Mouse (Mus musculus): ENCODE results near the gene Rarg. TPM values are rescaled to one million over a fixed set of nuclear protein-coding genes. Genes with fewer than 3 reads are reported as not detected.

Gene Rarg
- polyA plus RNA-seq, 1 experiment, result 21.2 TPM

DNA sequence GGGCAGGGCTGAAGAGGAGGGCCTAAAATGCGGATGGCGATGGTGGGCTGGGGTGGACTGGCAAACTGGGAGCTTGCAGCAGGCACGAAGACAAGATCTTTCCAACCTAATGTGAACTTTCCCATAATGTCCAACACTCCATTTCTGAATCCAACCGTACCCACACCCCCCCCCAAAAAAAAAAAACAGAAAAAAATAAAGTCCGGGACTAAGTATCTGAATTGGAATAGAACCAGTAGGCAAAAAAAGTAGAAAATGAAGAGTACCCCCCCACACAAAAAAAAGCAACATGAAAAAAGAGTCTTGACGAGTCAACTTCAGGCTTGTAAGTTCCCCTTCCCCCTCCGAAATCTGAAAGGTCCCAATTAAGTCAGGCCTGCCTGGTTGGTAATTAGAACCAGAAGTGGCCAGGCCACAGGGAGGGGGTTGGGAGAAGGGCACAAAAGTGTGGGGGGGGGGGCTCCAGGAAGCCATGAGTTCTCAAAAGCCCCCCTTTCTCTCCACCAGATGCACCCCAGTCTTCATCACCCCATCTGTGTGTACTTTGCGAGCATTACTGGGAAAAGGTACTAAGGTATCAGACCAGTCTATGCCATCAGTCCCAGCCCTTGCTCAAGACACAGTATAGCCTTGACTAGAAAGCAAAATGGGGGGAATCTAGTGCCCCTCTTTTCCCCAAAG lies 9.0 kb downstream of the Rarg start:
- H3K4me1 ChIP-seq (ENCODE audit: control insufficient read depth, insufficient read depth, low read length), result peaks cover 15% of the 10 kb centered on the region
- no peak for DNase-seq
- no peaks in the 10 kb centered on the region for H3K36me3 ChIP-seq (ENCODE audit: control insufficient read depth, insufficient read depth, low read length)
- TF ChIP-seq CTCF (conservative IDR thresholded peaks at IDR 0.05; ENCODE audit: insufficient read depth, insufficient read length, low read depth, low read length), result no peak
- no peak for TF ChIP-seq POLR2A (IDR thresholded peaks at IDR 0.05; ENCODE audit: low read depth, low read length)
- peak overlapping the region; percentile 57 for H3K4me3 ChIP-seq (ENCODE audit: insufficient read depth, low read depth, low read length)
- WGBS, result 15% methylated on average over 8 of the region's 8 CpGs
- H3K27me3 ChIP-seq (replicated peaks; ENCODE audit: control insufficient read depth, insufficient read depth, low read length), result no peaks in the 10 kb centered on the region
- H3K27ac ChIP-seq (ENCODE audit: insufficient read depth, low read depth, low read length), result peak overlapping the region; percentile 81

GRCm38 (mm10) chr15:102247252-102248130 lies 9.8 kb downstream of the Rarg start:
- Histone ChIP-seq H3K27me3 (replicated peaks; ENCODE audit: control insufficient read depth, insufficient read depth, low read length) (no peaks in the 10 kb centered on the region), H3K27ac (ENCODE audit: insufficient read depth, low read depth, low read length) (peak overlapping the region; percentile 99), H3K36me3 (ENCODE audit: control insufficient read depth, insufficient read depth, low read length) (no peaks in the 10 kb centered on the region), H3K4me3 (ENCODE audit: insufficient read depth, low read depth, low read length) (peak overlapping the region; percentile 63), H3K4me1 (ENCODE audit: control insufficient read depth, insufficient read depth, low read length) (peaks cover 15% of the 10 kb centered on the region)
- TF ChIP-seq CTCF (conservative IDR thresholded peaks at IDR 0.05; ENCODE audit: insufficient read depth, insufficient read length, low read depth, low read length) (no peak), POLR2A (IDR thresholded peaks at IDR 0.05; ENCODE audit: low read depth, low read length) (peak; percentile 30)
- 1% methylated on average over 65 of the region's 65 CpGs for WGBS
- DNase-seq, result peak; percentile 86

GRCm38 (mm10) chr15:102246866-102247251 lies 10.5 kb downstream of the Rarg start:
- WGBS, result under 1% methylated on average over 35 of the region's 35 CpGs
- peak; percentile 99 for DNase-seq
- Histone ChIP-seq H3K27ac (ENCODE audit: insufficient read depth, low read depth, low read length) (peak overlapping the region; percentile 97), H3K27me3 (replicated peaks; ENCODE audit: control insufficient read depth, insufficient read depth, low read length) (no peaks in the 10 kb centered on the region), H3K4me3 (ENCODE audit: insufficient read depth, low read depth, low read length) (peak overlapping the region; percentile 70), H3K4me1 (ENCODE audit: control insufficient read depth, insufficient read depth, low read length) (peaks cover 15% of the 10 kb centered on the region), H3K36me3 (ENCODE audit: control insufficient read depth, insufficient read depth, low read length) (no peaks in the 10 kb centered on the region)
- TF ChIP-seq POLR2A (IDR thresholded peaks at IDR 0.05; ENCODE audit: low read depth, low read length) (peak; percentile 83), CTCF (conservative IDR thresholded peaks at IDR 0.05; ENCODE audit: insufficient read depth, insufficient read length, low read depth, low read length) (no peak)

GRCm38 (mm10) chr15:102245891-102246741 lies 11.2 kb downstream of the Rarg start:
- Histone ChIP-seq H3K27me3 (replicated peaks; ENCODE audit: control insufficient read depth, insufficient read depth, low read length) (no peaks in the 10 kb centered on the region), H3K4me1 (ENCODE audit: control insufficient read depth, insufficient read depth, low read length) (peaks cover 15% of the 10 kb centered on the region), H3K36me3 (ENCODE audit: control insufficient read depth, insufficient read depth, low read length) (no peaks in the 10 kb centered on the region), H3K4me3 (ENCODE audit: insufficient read depth, low read depth, low read length) (peak overlapping the region; percentile 70), H3K27ac (ENCODE audit: insufficient read depth, low read depth, low read length) (peak overlapping the region; percentile 97)
- under 1% methylated on average over 43 of the region's 44 CpGs for WGBS
- peak; percentile 57 for TF ChIP-seq POLR2A (IDR thresholded peaks at IDR 0.05; ENCODE audit: low read depth, low read length)
- no peak for TF ChIP-seq CTCF (conservative IDR thresholded peaks at IDR 0.05; ENCODE audit: insufficient read depth, insufficient read length, low read depth, low read length)
- peak; percentile 86 for DNase-seq

- H3K27ac ChIP-seq (ENCODE audit: insufficient read depth, low read depth, low read length), result peak overlapping the region; percentile 90
- WGBS, result 12% methylated on average over 14 of the region's 14 CpGs
- peak; percentile 32 for DNase-seq
- H3K4me1 ChIP-seq (ENCODE audit: control insufficient read depth, insufficient read depth, low read length), result peaks cover 15% of the 10 kb centered on the region
- TF ChIP-seq POLR2A (IDR thresholded peaks at IDR 0.05; ENCODE audit: low read depth, low read length) (peak; percentile 13), CTCF (conservative IDR thresholded peaks at IDR 0.05; ENCODE audit: insufficient read depth, insufficient read length, low read depth, low read length) (no peak)
- no peaks in the 10 kb centered on the region for H3K36me3 ChIP-seq (ENCODE audit: control insufficient read depth, insufficient read depth, low read length)
- H3K4me3 ChIP-seq (ENCODE audit: insufficient read depth, low read depth, low read length), result peak overlapping the region; percentile 70
- no peaks in the 10 kb centered on the region for H3K27me3 ChIP-seq (replicated peaks; ENCODE audit: control insufficient read depth, insufficient read depth, low read length)
Measured at GRCm38 (mm10) chr15:102245461-102245881, 11.8 kb downstream of the Rarg start.

GRCm38 (mm10) chr15:102244306-102245191 lies 12.8 kb downstream of the Rarg start:
- peak overlapping the region; percentile 90 for H3K27ac ChIP-seq (ENCODE audit: insufficient read depth, low read depth, low read length)
- no peaks in the 10 kb centered on the region for H3K27me3 ChIP-seq (replicated peaks; ENCODE audit: control insufficient read depth, insufficient read depth, low read length)
- H3K4me1 ChIP-seq (ENCODE audit: control insufficient read depth, insufficient read depth, low read length), result peaks cover 13% of the 10 kb centered on the region
- peak; percentile 57 for DNase-seq
- TF ChIP-seq POLR2A (IDR thresholded peaks at IDR 0.05; ENCODE audit: low read depth, low read length), result no peak
- TF ChIP-seq CTCF (conservative IDR thresholded peaks at IDR 0.05; ENCODE audit: insufficient read depth, insufficient read length, low read depth, low read length), result no peak
- WGBS, result 15% methylated on average over 19 of the region's 19 CpGs
- peak overlapping the region; percentile 70 for H3K4me3 ChIP-seq (ENCODE audit: insufficient read depth, low read depth, low read length)
- no peaks in the 10 kb centered on the region for H3K36me3 ChIP-seq (ENCODE audit: control insufficient read depth, insufficient read depth, low read length)

Data from kidney, adult 2 months (tissue).